Mouse (Mus musculus): ENCODE measurements around the gene Apela.

GRCm38 (mm10) chr8:65022485-65022884 lies 14.7 kb downstream of the Apela start:
- peak; percentile 83 for TF ChIP-seq CTCF (IDR thresholded peaks at IDR 0.05)
- TF ChIP-seq EP300 (IDR thresholded peaks at IDR 0.05) = no peak
